Mouse (Mus musculus): ENCODE data around the gene Lhpp. TPM values are rescaled to one million over a fixed set of nuclear protein-coding genes. Genes with fewer than 3 reads are reported as not detected.

Gene Lhpp
- total and polyA plus RNA-seq, 2 experiments from 2014 or later: 42.5 to 53.3 TPM

- H3K4me2 ChIP-seq (ENCODE audit: low read depth, low read length): no peak overlapping the region
- H3K36me3 ChIP-seq (ENCODE audit: insufficient read depth, low read length): no peaks in the 10 kb centered on the region
- no peak for TF ChIP-seq CTCF (IDR thresholded peaks at IDR 0.05; ENCODE audit: low read depth)
- WGBS: 88% methylated on average over 15 of the region's 15 CpGs
- DNase-seq (ENCODE audit: low spot score) (no peak), ATAC-seq (no peak)
- H3K9ac ChIP-seq (replicated peaks; ENCODE audit: low read length): no peak overlapping the region
- no peak overlapping the region for H3K4me3 ChIP-seq (ENCODE audit: low read length)
- H3K9me3 ChIP-seq (ENCODE audit: low read length): no peaks in the 10 kb centered on the region
- no peaks in the 10 kb centered on the region for H3K27me3 ChIP-seq (ENCODE audit: insufficient read depth, low read length)
- no peaks in the 10 kb centered on the region for H3K4me1 ChIP-seq (ENCODE audit: insufficient read depth, low read length)
- no peak overlapping the region for H3K27ac ChIP-seq
These were observed 9.8 kb downstream of the Lhpp start for GRCm38 (mm10) chr7:132619975-132620918.

DNA sequence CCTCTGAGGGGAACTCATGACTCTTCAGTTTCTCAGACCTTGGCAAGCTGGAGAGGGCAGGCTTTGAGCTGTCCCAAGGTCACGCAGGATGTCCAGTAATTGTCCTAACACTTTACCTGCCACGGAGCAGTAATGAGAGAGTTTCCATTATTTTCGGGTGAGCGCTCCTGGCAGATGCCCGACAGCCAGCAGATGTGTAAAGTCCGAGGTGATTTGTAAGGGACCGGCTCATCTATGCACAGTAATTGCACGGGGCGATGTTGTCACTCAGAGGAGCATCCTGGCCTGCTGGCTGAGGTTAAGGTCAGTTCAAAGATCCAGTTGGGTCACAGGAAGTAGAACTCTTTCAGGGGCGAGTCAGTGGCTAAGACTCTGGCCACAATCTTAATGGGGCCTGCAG lies 13.7 kb downstream of the Lhpp start:
- no peak for TF ChIP-seq CTCF (IDR thresholded peaks at IDR 0.05; ENCODE audit: low read depth)
- Histone ChIP-seq H3K4me3 (ENCODE audit: low read length) (no peak overlapping the region), H3K27ac (no peak overlapping the region), H3K36me3 (ENCODE audit: insufficient read depth, low read length) (no peaks in the 10 kb centered on the region), H3K27me3 (ENCODE audit: insufficient read depth, low read length) (no peaks in the 10 kb centered on the region), H3K9me3 (ENCODE audit: low read length) (no peaks in the 10 kb centered on the region), H3K9ac (replicated peaks; ENCODE audit: low read length) (no peak overlapping the region), H3K4me2 (ENCODE audit: low read depth, low read length) (no peak overlapping the region), H3K4me1 (ENCODE audit: insufficient read depth, low read length) (no peaks in the 10 kb centered on the region)
- ATAC-seq (no peak), DNase-seq (ENCODE audit: low spot score) (no peak)
- 78% methylated on average over 10 of the region's 10 CpGs for WGBS

DNA sequence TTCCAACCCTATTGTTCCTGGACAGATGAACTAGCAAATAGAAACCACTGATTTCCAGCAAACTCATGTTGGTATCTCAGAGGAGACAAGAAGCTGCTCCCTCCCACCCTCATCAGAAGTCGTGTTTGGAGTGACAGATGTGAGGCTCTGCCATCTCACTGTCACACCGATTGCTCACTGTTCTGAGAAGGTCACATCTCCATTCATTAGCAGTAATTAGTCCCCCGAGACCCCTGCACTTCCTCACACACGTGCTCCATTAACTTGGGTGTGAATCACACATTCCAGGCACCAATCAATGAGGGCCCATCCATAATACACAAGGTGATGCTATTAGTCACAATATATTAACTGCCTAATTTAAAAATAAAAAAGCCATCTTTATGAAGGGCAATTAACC lies 15.7 kb downstream of the Lhpp start:
- no peaks in the 10 kb centered on the region for H3K36me3 ChIP-seq (ENCODE audit: insufficient read depth, low read length)
- H3K4me1 ChIP-seq (ENCODE audit: insufficient read depth, low read length): no peaks in the 10 kb centered on the region; the same call in 1 of the 2 replicates
- H3K4me2 ChIP-seq (ENCODE audit: low read depth, low read length): no peak overlapping the region
- no peak overlapping the region for H3K9ac ChIP-seq (replicated peaks; ENCODE audit: low read length)
- H3K27ac ChIP-seq: no peak overlapping the region
- no peaks in the 10 kb centered on the region for H3K9me3 ChIP-seq (ENCODE audit: low read length)
- no peak for TF ChIP-seq CTCF (IDR thresholded peaks at IDR 0.05; ENCODE audit: low read depth)
- DNase-seq (ENCODE audit: low spot score) (no peak), ATAC-seq (no peak)
- no peak overlapping the region for H3K4me3 ChIP-seq (ENCODE audit: low read length)
- WGBS: 44% methylated on average over 4 of the region's 4 CpGs
- no peaks in the 10 kb centered on the region for H3K27me3 ChIP-seq (ENCODE audit: insufficient read depth, low read length)

DNA sequence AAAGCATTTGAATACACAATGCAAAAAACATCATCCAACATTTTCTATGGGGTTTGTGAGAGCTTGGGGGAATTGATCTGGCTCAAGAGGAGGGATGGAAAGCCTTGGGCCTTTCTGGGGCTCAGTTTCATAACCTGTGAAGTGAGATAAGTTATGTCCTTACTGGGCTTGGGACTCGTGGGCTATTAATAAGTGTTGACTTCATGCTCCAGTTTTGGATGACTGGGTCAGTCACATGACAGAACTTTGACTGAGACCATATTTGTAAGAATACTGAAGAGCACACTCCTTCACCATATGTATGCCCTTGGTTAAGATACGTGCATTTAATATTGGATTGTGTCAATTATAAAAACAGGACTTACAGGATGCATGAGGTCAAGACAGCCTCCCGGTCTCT lies 17.0 kb downstream of the Lhpp start:
- Histone ChIP-seq H3K4me2 (ENCODE audit: low read depth, low read length) (no peak overlapping the region), H3K4me1 (ENCODE audit: insufficient read depth, low read length) (no peaks in the 10 kb centered on the region; the same call in 1 of the 2 replicates), H3K36me3 (ENCODE audit: insufficient read depth, low read length) (no peaks in the 10 kb centered on the region), H3K9ac (replicated peaks; ENCODE audit: low read length) (no peak overlapping the region), H3K27ac (no peak overlapping the region), H3K27me3 (ENCODE audit: insufficient read depth, low read length) (no peaks in the 10 kb centered on the region), H3K9me3 (ENCODE audit: low read length) (no peaks in the 10 kb centered on the region), H3K4me3 (ENCODE audit: low read length) (no peak overlapping the region)
- 87% methylated on average over 3 of the region's 3 CpGs for WGBS
- ATAC-seq (no peak), DNase-seq (ENCODE audit: low spot score) (no peak)
- no peak for TF ChIP-seq CTCF (IDR thresholded peaks at IDR 0.05; ENCODE audit: low read depth)

GRCm38 (mm10) chr7:132631313-132631712 lies 20.9 kb downstream of the Lhpp start:
- TF ChIP-seq CTCF (IDR thresholded peaks at IDR 0.05; ENCODE audit: low read depth): no peak
- no peaks in the 10 kb centered on the region for H3K27me3 ChIP-seq (ENCODE audit: insufficient read depth, low read length)
- no peaks in the 10 kb centered on the region for H3K36me3 ChIP-seq (ENCODE audit: insufficient read depth, low read length)
- WGBS: 45% methylated on average over 11 of the region's 11 CpGs
- peak overlapping the region; percentile 16; the same call in 1 of the 2 replicates for H3K4me2 ChIP-seq (ENCODE audit: low read depth, low read length)
- no peak overlapping the region for H3K9ac ChIP-seq (replicated peaks; ENCODE audit: low read length)
- ATAC-seq (peak; percentile 89), DNase-seq (ENCODE audit: low spot score) (peak; percentile 84)
- H3K4me1 ChIP-seq (ENCODE audit: insufficient read depth, low read length): no peaks in the 10 kb centered on the region; the same call in 1 of the 2 replicates
- no peak overlapping the region for H3K4me3 ChIP-seq (ENCODE audit: low read length)
- no peaks in the 10 kb centered on the region for H3K9me3 ChIP-seq (ENCODE audit: low read length)
- peak overlapping the region; percentile 27; the same call in 1 of the 2 replicates for H3K27ac ChIP-seq

GRCm38 (mm10) chr7:132637292-132637691 lies 26.9 kb downstream of the Lhpp start:
- Histone ChIP-seq H3K36me3 (ENCODE audit: insufficient read depth, low read length) (no peaks in the 10 kb centered on the region), H3K27me3 (ENCODE audit: insufficient read depth, low read length) (no peaks in the 10 kb centered on the region), H3K4me1 (ENCODE audit: insufficient read depth, low read length) (no peaks in the 10 kb centered on the region; the same call in 1 of the 2 replicates), H3K9me3 (ENCODE audit: low read length) (no peaks in the 10 kb centered on the region), H3K27ac (no peak overlapping the region), H3K9ac (replicated peaks; ENCODE audit: low read length) (no peak overlapping the region), H3K4me3 (ENCODE audit: low read length) (no peak overlapping the region), H3K4me2 (ENCODE audit: low read depth, low read length) (no peak overlapping the region)
- no peak for ATAC-seq
- TF ChIP-seq CTCF (IDR thresholded peaks at IDR 0.05; ENCODE audit: low read depth): no peak
- no peak for DNase-seq (ENCODE audit: low spot score)
- 38% methylated on average over 12 of the region's 12 CpGs for WGBS

All from hindbrain, postnatal 0 days (tissue).